Mouse (Mus musculus) embryonic fibroblast, embryonic 13.5 days (primary cell): ENCODE data around the gene Zmynd11. TPM values are rescaled to one million over a fixed set of nuclear protein-coding genes. Genes with fewer than 3 reads are reported as not detected.
"Not testable (repeated sequence)": the region's sequence is repeated elsewhere in the genome, so short reads cannot be mapped to it uniquely, and the experiment has no call there.

Experiments used
- H3K27ac ChIP-seq: 2 replicates; pipeline ENCODE4 v1.5.1; 2012; ENCODE audit warnings: low read length, control low read depth, inconsistent platforms; ENCODE audit not compliant: insufficient read depth
- H3K4me1 ChIP-seq: 2 replicates; pipeline ENCODE4 v1.6.1; 2011; ENCODE audit warnings: low read length; ENCODE audit not compliant: control insufficient read depth, insufficient read depth
- H3K4me3 ChIP-seq: 2 replicates; pipeline ENCODE4 v1.5.1; 2011; ENCODE audit warnings: mild to moderate bottlenecking, control low read depth, low read length; ENCODE audit not compliant: insufficient read depth
- CTCF ChIP-seq: IDR thresholded peaks from 2 replicates; pipeline ENCODE4 v1.5.1; 2011; ENCODE audit warnings: mild to moderate bottlenecking, control low read depth, low read length, moderate library complexity, borderline replicate concordance; ENCODE audit not compliant: insufficient read depth
- POLR2A ChIP-seq: IDR thresholded peaks from 2 replicates; pipeline ENCODE4 v1.6.1; 2011; ENCODE audit warnings: low read depth, mild to moderate bottlenecking, control low read depth, low read length, moderate library complexity
- polyA plus RNA-seq: library from polyadenylated mRNA; stranded (reverse); fragments of >200 nt; gene quantifications from 2 replicates; pipeline ENCODE4 v1.2.4, GENCODE M21; 2011; ENCODE audit warnings: low read depth; ENCODE audit not compliant: missing spikeins, insufficient read length

The Zmynd11 gene
- polyA plus RNA-seq, 1 experiment: 135 TPM

GRCm38 (mm10) chr13:9763100-9763827, 1.9 kb downstream of the Zmynd11 start:
- TF ChIP-seq CTCF (no peak), POLR2A (0 out of 2 replicates have a peak, but pooled peaks have one; percentile 9)
- Histone ChIP-seq H3K4me1 (peaks cover 3% of the 10 kb centered on the region), H3K27ac (peak overlapping the region; percentile 20), H3K4me3 (peak overlapping the region; percentile 79)

GRCm38 (mm10) chr13:9760057-9760456, 5.1 kb downstream of the Zmynd11 start:
- H3K4me1 ChIP-seq: peaks cover 3% of the 10 kb centered on the region; the same call in 1 of the 2 replicates
- TF ChIP-seq POLR2A: no peak
- TF ChIP-seq CTCF: no peak
- no peak overlapping the region for H3K27ac ChIP-seq
- H3K4me3 ChIP-seq: no peak overlapping the region

GRCm38 (mm10) chr13:9757842-9758491, 7.2 kb downstream of the Zmynd11 start:
- no peak for TF ChIP-seq CTCF
- TF ChIP-seq POLR2A: no peak
- H3K4me1 ChIP-seq: peaks cover 7% of the 10 kb centered on the region
- H3K4me3 ChIP-seq: no peak overlapping the region
- no peak overlapping the region for H3K27ac ChIP-seq

GRCm38 (mm10) chr13:9753706-9754105, 11.4 kb downstream of the Zmynd11 start:
- H3K4me3 ChIP-seq: no peak overlapping the region
- TF ChIP-seq POLR2A: no peak
- TF ChIP-seq CTCF: no peak
- H3K27ac ChIP-seq: no peak overlapping the region
- H3K4me1 ChIP-seq: peaks cover 18% of the 10 kb centered on the region

GRCm38 (mm10) chr13:9750320-9750719, 14.8 kb downstream of the Zmynd11 start:
- Histone ChIP-seq H3K4me3 (no peak overlapping the region), H3K27ac (no peak overlapping the region), H3K4me1 (peaks cover 15% of the 10 kb centered on the region)
- TF ChIP-seq POLR2A (no peak), CTCF (no peak)

- Histone ChIP-seq H3K27ac (peak overlapping the region; percentile 37; the same call in 1 of the 2 replicates), H3K4me3 (no peak overlapping the region), H3K4me1 (peaks cover 15% of the 10 kb centered on the region)
- TF ChIP-seq CTCF (no peak), POLR2A (no peak)
Observed at GRCm38 (mm10) chr13:9749796-9750195, 15.3 kb downstream of the Zmynd11 start.

- H3K27ac ChIP-seq: no peak overlapping the region
- peaks cover 3% of the 10 kb centered on the region; the same call in 1 of the 2 replicates for H3K4me1 ChIP-seq
- TF ChIP-seq POLR2A (no peak), CTCF (no peak)
Observed at GRCm38 (mm10) chr13:9738190-9738589, 26.9 kb downstream of the Zmynd11 start.

GRCm38 (mm10) chr13:9737024-9737423, 28.1 kb downstream of the Zmynd11 start:
- Histone ChIP-seq H3K4me1 (peaks cover 3% of the 10 kb centered on the region; the same call in 1 of the 2 replicates), H3K4me3 (no peak overlapping the region), H3K27ac (no peak overlapping the region)
- TF ChIP-seq POLR2A: no peak
- no peak for TF ChIP-seq CTCF

More at GRCm38 (mm10) chr13:9738190-9738589, 26.9 kb downstream of the Zmynd11 start:
- no peak overlapping the region for H3K4me3 ChIP-seq

GRCm38 (mm10) chr13:9732262-9732661, 32.9 kb downstream of the Zmynd11 start:
- not testable (repeated sequence) for H3K27ac ChIP-seq, H3K4me1 ChIP-seq, H3K4me3 ChIP-seq

- Histone ChIP-seq H3K4me1 (no peaks in the 10 kb centered on the region), H3K4me3 (no peak overlapping the region), H3K27ac (no peak overlapping the region)
- TF ChIP-seq CTCF (no peak), POLR2A (no peak)
Observed at GRCm38 (mm10) chr13:9729073-9729472, 36.1 kb downstream of the Zmynd11 start.

GRCm38 (mm10) chr13:9715224-9715623, 49.9 kb downstream of the Zmynd11 start:
- no peak overlapping the region for H3K27ac ChIP-seq
- TF ChIP-seq CTCF (no peak), POLR2A (no peak)
- H3K4me1 ChIP-seq: no peaks in the 10 kb centered on the region
- H3K4me3 ChIP-seq: no peak overlapping the region
